Mouse (Mus musculus) olfactory bulb, adult 2 months (tissue): ENCODE data around the gene Hsp90ab1.

Source experiments
- CTCF ChIP-seq: fragments of 200-500 bp; IDR thresholded peaks from 2 replicates; pipeline ENCODE4 v1.5.1; 2012; ENCODE audit warnings: low read depth, mild to moderate bottlenecking, low read length, moderate library complexity; ENCODE audit not compliant: insufficient read depth
- POLR2A ChIP-seq: fragments of 200-500 bp; IDR thresholded peaks from 2 replicates; pipeline ENCODE4 v1.6.1; 2012; ENCODE audit warnings: mild to moderate bottlenecking, low read depth, low read length, moderate library complexity; ENCODE audit not compliant: insufficient read depth

- no peak for TF ChIP-seq CTCF
- TF ChIP-seq POLR2A: no peak
Measured at GRCm38 (mm10) chr17:45578843-45579242, 5.8 kb upstream of the Hsp90ab1 start.
